Mouse (Mus musculus): ENCODE results near the gene Foxe3.

DNA sequence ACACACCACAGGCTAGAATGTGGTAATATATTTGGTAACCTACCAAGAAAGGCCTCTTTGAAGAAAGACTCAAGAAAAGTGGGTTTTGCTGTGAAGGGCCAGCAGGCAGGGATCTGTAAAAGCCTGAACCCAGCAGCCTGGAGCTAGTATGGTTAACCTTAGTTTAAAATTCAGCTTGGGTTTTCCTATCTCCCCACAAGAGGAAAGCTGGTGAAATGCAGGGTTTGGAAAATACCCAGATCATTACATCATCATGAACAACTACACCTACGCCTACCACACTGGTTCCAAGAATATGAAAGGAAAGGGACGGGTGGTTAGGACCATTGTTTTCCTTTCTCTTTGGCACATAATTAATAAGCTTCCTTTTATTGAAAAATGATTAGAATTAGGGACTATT is 32.4 kb upstream of the Foxe3 start:
- no peak for TF ChIP-seq CTCF (IDR thresholded peaks at IDR 0.05; ENCODE audit: borderline replicate concordance, control insufficient read depth, extremely low read depth, insufficient read depth, low read length, poor library complexity)
- TF ChIP-seq POLR2A (IDR thresholded peaks at IDR 0.05; ENCODE audit: control insufficient read depth, extremely low read depth, insufficient read depth, low read length, poor library complexity) = no peak

All from thymus, adult 2 months (tissue).